Mouse (Mus musculus) MEL (cell line): ENCODE results near the gene Stxbp1. TPM values are rescaled to one million over a fixed set of nuclear protein-coding genes. Genes with fewer than 3 reads are reported as not detected.

Source experiments
- DNase-seq: peaks from one replicate; pipeline ENCODE4 v3.0.0; 2011; ENCODE audit warnings: low read depth, low spot score
- H3K27ac ChIP-seq: 2 replicates; pipeline ENCODE4 v1.5.1; 2012; ENCODE audit warnings: low read depth, mild to moderate bottlenecking, control low read depth, low read length, moderate library complexity; ENCODE audit not compliant: control insufficient read depth
- H3K27me3 ChIP-seq, 2 experiments: fragments of 150-350 bp in 1 of 2; sonication (generic) in 1 of 2; 2 replicates each; pipeline ENCODE4 v1.6.1; 2012; ENCODE audit warnings: low read length in 2 of 2, mild to moderate bottlenecking in 2 of 2, improper control_type of control experiment in 1 of 2, moderate library complexity in 1 of 2; ENCODE audit not compliant: insufficient read depth in 2 of 2, control insufficient read depth in 1 of 2
- H3K36me3 ChIP-seq, 2 experiments: 2 replicates each; pipeline ENCODE4 v1.6.1; 2012 to 2014; ENCODE audit warnings: low read length in 2 of 2, improper control_type of control experiment in 1 of 2, inconsistent platforms in 1 of 2, mild to moderate bottlenecking in 1 of 2; ENCODE audit not compliant: insufficient read depth in 2 of 2, control insufficient read depth in 1 of 2
- H3K4me1 ChIP-seq, 2 experiments: fragments of 150-350 bp in 1 of 2; sonication (generic) in 1 of 2; 2 replicates each; pipeline ENCODE4 v1.6.1; 2012; ENCODE audit warnings: low read length in 2 of 2, improper control_type of control experiment in 1 of 2, mild to moderate bottlenecking in 1 of 2; ENCODE audit not compliant: insufficient read depth in 2 of 2, control insufficient read depth in 1 of 2
- H3K4me3 ChIP-seq, 2 experiments: fragments of 150-350 bp in 1 of 2; sonication (generic) in 1 of 2; 2 replicates each; pipeline ENCODE4 v1.5.1; 2012; ENCODE audit warnings: low read depth in 2 of 2, low read length in 2 of 2, mild to moderate bottlenecking in 2 of 2, moderate library complexity in 2 of 2, control low read depth in 1 of 2, improper control_type of control experiment in 1 of 2; ENCODE audit not compliant: control insufficient read depth in 1 of 2, insufficient read depth in 1 of 2
- H3K79me2 ChIP-seq: 2 replicates; pipeline ENCODE4 v1.6.1; 2012; ENCODE audit warnings: mild to moderate bottlenecking, low read length, moderate library complexity; ENCODE audit not compliant: control insufficient read depth, poor library complexity, insufficient read depth
- H3K9ac ChIP-seq: 2 replicates; pipeline ENCODE4 v1.6.1; 2012; ENCODE audit warnings: low read depth, mild to moderate bottlenecking, control low read depth, low read length, moderate library complexity; ENCODE audit not compliant: control insufficient read depth, poor library complexity, severe bottlenecking
- H3K9me3 ChIP-seq: fragments of 150-350 bp; sonication (generic); replicated peaks from 2 replicates; pipeline ENCODE4 v1.6.1; 2012; ENCODE audit warnings: mild to moderate bottlenecking, low read length, improper control_type of control experiment, moderate library complexity; ENCODE audit not compliant: insufficient read depth
- BHLHE40 ChIP-seq: IDR thresholded peaks from 2 replicates; pipeline ENCODE4 v1.6.1; 2012; ENCODE audit warnings: low read depth, mild to moderate bottlenecking, inconsistent platforms, low read length, improper control_type of control experiment, borderline replicate concordance
- CHD1 ChIP-seq: IDR thresholded peaks from 2 replicates; pipeline ENCODE4 v1.6.1; 2012; ENCODE audit warnings: low read depth, mild to moderate bottlenecking, inconsistent platforms, low read length, improper control_type of control experiment
- CTCF ChIP-seq, 3 experiments: IDR thresholded peaks in 2 of 3; conservative IDR thresholded peaks in 1 of 3; 2 replicates each; pipeline ENCODE4 v1.5.1; 2011 to 2012; ENCODE audit warnings: low read length in 3 of 3, low read depth in 2 of 3, mild to moderate bottlenecking in 2 of 3, improper control_type of control experiment in 1 of 3, inconsistent platforms in 1 of 3, mixed read lengths in 1 of 3, moderate library complexity in 1 of 3; ENCODE audit not compliant: control insufficient read depth in 1 of 3, insufficient read depth in 1 of 3, poor library complexity in 1 of 3, severe bottlenecking in 1 of 3
- ELF1 ChIP-seq: IDR thresholded peaks from 2 replicates; pipeline ENCODE4 v1.6.1; 2014; ENCODE audit warnings: low read depth, mild to moderate bottlenecking, inconsistent platforms, low read length, improper control_type of control experiment, moderate library complexity
- EP300 ChIP-seq, 2 experiments: IDR thresholded peaks; 2 replicates each; pipeline ENCODE4 v1.6.1; 2011; ENCODE audit warnings: improper control_type of control experiment in 2 of 2, low read length in 2 of 2, low read depth in 1 of 2, mild to moderate bottlenecking in 1 of 2
- ETS1 ChIP-seq: IDR thresholded peaks from 2 replicates; pipeline ENCODE4 v1.6.1; 2012; ENCODE audit warnings: low read depth, mild to moderate bottlenecking, inconsistent platforms, low read length, improper control_type of control experiment, moderate library complexity
- GABPA ChIP-seq: IDR thresholded peaks from 2 replicates; pipeline ENCODE4 v1.6.1; 2012; ENCODE audit warnings: low read depth, mild to moderate bottlenecking, inconsistent platforms, low read length, improper control_type of control experiment, moderate library complexity
- GATA1 ChIP-seq: IDR thresholded peaks from 2 replicates; pipeline ENCODE4 v1.6.1; 2011; ENCODE audit warnings: low read depth, low read length, improper control_type of control experiment
- HCFC1 ChIP-seq: IDR thresholded peaks from 2 replicates; pipeline ENCODE4 v1.6.1; 2012; ENCODE audit warnings: low read depth, mild to moderate bottlenecking, inconsistent platforms, low read length, improper control_type of control experiment, moderate library complexity
- JUND ChIP-seq: IDR thresholded peaks from 2 replicates; pipeline ENCODE4 v1.6.1; 2011; ENCODE audit warnings: low read depth, mild to moderate bottlenecking, improper control_type of control experiment, low read length
- KAT2A ChIP-seq: conservative IDR thresholded peaks from 2 replicates; pipeline ENCODE4 v1.6.1; 2012; ENCODE audit warnings: low read depth, low read length, improper control_type of control experiment, inconsistent platforms
- MAFK ChIP-seq: IDR thresholded peaks from 2 replicates; pipeline ENCODE4 v1.6.1; 2011; ENCODE audit warnings: low read depth, mild to moderate bottlenecking, low read length, improper control_type of control experiment, borderline replicate concordance
- MEF2A ChIP-seq: IDR thresholded peaks from 2 replicates; pipeline ENCODE4 v1.6.1; 2014; ENCODE audit warnings: low read depth, mild to moderate bottlenecking, inconsistent platforms, low read length, improper control_type of control experiment; ENCODE audit not compliant: poor library complexity, insufficient replicate concordance, severe bottlenecking; ENCODE audit errors: extremely low read depth
- MXI1 ChIP-seq: IDR thresholded peaks from 2 replicates; pipeline ENCODE4 v1.6.1; 2011; ENCODE audit warnings: mild to moderate bottlenecking, low read depth, low read length, improper control_type of control experiment
- MYB ChIP-seq: IDR thresholded peaks from 2 replicates; pipeline ENCODE4 v1.6.1; 2011; ENCODE audit warnings: mild to moderate bottlenecking, low read depth, low read length, improper control_type of control experiment
- MYC ChIP-seq: IDR thresholded peaks from 2 replicates; pipeline ENCODE4 v1.6.1; 2011; ENCODE audit warnings: low read depth, mild to moderate bottlenecking, low read length, improper control_type of control experiment, moderate library complexity
- POLR2A ChIP-seq, 2 experiments: IDR thresholded peaks; 2 replicates each; pipeline ENCODE4 v1.6.1; 2011 to 2012; ENCODE audit warnings: low read length in 2 of 2, mild to moderate bottlenecking in 2 of 2, control low read depth in 1 of 2, improper control_type of control experiment in 1 of 2, low read depth in 1 of 2, moderate library complexity in 1 of 2; ENCODE audit not compliant: control insufficient read depth in 1 of 2, insufficient read depth in 1 of 2, poor library complexity in 1 of 2
- RAD21 ChIP-seq: IDR thresholded peaks from 2 replicates; pipeline ENCODE4 v1.6.1; 2011; ENCODE audit warnings: mild to moderate bottlenecking, low read depth, low read length, improper control_type of control experiment
- TBP ChIP-seq: IDR thresholded peaks from 2 replicates; pipeline ENCODE4 v1.8.0; 2011; ENCODE audit warnings: low read depth, low read length, improper control_type of control experiment
- UBTF ChIP-seq: IDR thresholded peaks from 2 replicates; pipeline ENCODE4 v1.6.1; 2012; ENCODE audit warnings: low read depth, mild to moderate bottlenecking, inconsistent platforms, low read length, improper control_type of control experiment, moderate library complexity, borderline replicate concordance; ENCODE audit not compliant: insufficient read depth
- USF1 ChIP-seq: IDR thresholded peaks from 2 replicates; pipeline ENCODE4 v1.6.1; 2014; ENCODE audit warnings: low read depth, mild to moderate bottlenecking, inconsistent platforms, low read length, improper control_type of control experiment, moderate library complexity
- USF2 ChIP-seq, 2 experiments: IDR thresholded peaks; 2 replicates each; pipeline ENCODE4 v1.6.1; 2011 to 2012; ENCODE audit warnings: improper control_type of control experiment in 2 of 2, low read length in 2 of 2, borderline replicate concordance in 1 of 2, inconsistent platforms in 1 of 2, low read depth in 1 of 2, mild to moderate bottlenecking in 1 of 2; ENCODE audit not compliant: insufficient read depth in 1 of 2
- ZKSCAN1 ChIP-seq: IDR thresholded peaks from 2 replicates; pipeline ENCODE4 v1.6.1; 2012; ENCODE audit warnings: low read depth, mild to moderate bottlenecking, inconsistent platforms, low read length, improper control_type of control experiment, moderate library complexity
- ZMIZ1 ChIP-seq: IDR thresholded peaks from 2 replicates; pipeline ENCODE4 v1.6.1; 2012; ENCODE audit warnings: low read depth, mild to moderate bottlenecking, inconsistent platforms, low read length, improper control_type of control experiment, moderate library complexity
- ZNF384 ChIP-seq: IDR thresholded peaks from 2 replicates; pipeline ENCODE4 v1.6.1; 2012; ENCODE audit warnings: low read depth, mild to moderate bottlenecking, inconsistent platforms, low read length, improper control_type of control experiment
- polyA plus RNA-seq, 2 experiments: library from polyadenylated mRNA; stranded (reverse) in 1 of 2; unstranded in 1 of 2; fragments of >175 nt in 1 of 2; fragments of >200 nt in 1 of 2; gene quantifications; 2 replicates each; pipeline versions ENCODE4 v1.2.1 to v1.2.4; 2012; ENCODE audit warnings: low replicate concordance in 2 of 2, low read depth in 1 of 2; ENCODE audit not compliant: insufficient read length in 2 of 2, insufficient read depth in 1 of 2, missing spikeins in 1 of 2
- total RNA-seq: library from RNA; depleted of rRNA; stranded (reverse); fragments of 300-350 nt; gene quantifications from 2 replicates; pipeline ENCODE4 v1.2.3, GENCODE M21; 2012

Gene Stxbp1
- total and polyA plus RNA-seq, 3 experiments = 7.1 to 33.2 TPM; not detected in 1

DNA sequence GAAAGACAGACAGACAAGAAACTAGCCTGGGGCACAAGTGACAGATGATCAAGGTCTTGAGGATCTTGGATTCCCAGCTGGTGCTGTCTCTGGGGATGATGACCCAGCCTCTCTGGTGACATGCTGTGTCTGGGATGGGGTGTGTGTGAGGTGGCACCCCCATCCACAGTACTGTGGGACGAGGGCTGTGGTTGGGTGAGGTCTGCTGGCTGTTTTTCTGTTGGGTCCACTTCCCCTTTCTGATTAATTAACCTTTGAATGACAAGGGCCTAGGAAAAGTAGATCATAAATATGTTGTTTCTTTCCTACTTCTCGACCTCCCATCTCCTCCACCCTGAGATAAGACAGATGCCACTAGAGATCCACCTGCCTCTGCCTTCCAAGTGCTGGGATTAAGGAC is 47.1 kb upstream of the Stxbp1 start (continued):
- no peak; the same call in 1 of the 2 replicates for TF ChIP-seq MYC
- no peak for TF ChIP-seq KAT2A
- TF ChIP-seq USF2 (IDR thresholded peaks at IDR 0.05; ENCODE audit: borderline replicate concordance in 1 of 2, insufficient read depth in 1 of 2, low read depth in 1 of 2, low read length in 2 of 2) = no peak
- peak; percentile 73 for TF ChIP-seq MYB
- TF ChIP-seq ETS1 = peak; percentile 21; the same call in 1 of the 2 replicates

DNA sequence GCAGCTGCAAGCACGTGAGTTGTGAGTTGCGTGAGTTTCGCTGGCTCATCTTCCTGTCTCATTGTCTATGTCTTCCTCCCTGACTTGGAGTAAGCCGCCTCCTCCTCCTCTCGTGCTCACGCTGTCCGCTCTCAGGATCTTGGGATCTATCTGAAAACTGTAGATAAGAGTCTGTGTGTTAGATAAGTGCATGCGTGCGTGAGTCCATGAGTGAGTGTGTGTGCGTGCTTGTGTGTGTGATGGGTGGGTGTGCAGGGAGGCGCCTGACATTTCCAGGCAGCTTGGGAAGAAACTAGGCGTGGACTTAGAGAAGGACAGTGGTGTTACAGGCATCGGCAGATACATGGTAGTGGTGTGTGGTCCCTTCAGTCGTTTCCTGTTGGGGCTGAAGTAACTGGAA is 45.4 kb upstream of the Stxbp1 start:
- Histone ChIP-seq H3K9me3 (no peaks in the 10 kb centered on the region), H3K79me2 (no peaks in the 10 kb centered on the region), H3K36me3 (peaks cover 0 to 38% of the 10 kb centered on the region in 2 experiments; a peak in 2 of 4 replicates), H3K27me3 (no peaks in the 10 kb centered on the region), H3K9ac (no peak overlapping the region), H3K27ac (peak overlapping the region; percentile 9; the same call in 1 of the 2 replicates), H3K4me3 (no peak overlapping the region), H3K4me1 (peaks cover 18 to 45% of the 10 kb centered on the region in 2 experiments)
- peak; percentile 42 for DNase-seq
- TF ChIP-seq USF1 = no peak
- TF ChIP-seq HCFC1 = no peak
- no peak for TF ChIP-seq POLR2A (IDR thresholded peaks at IDR 0.05; ENCODE audit: control insufficient read depth in 1 of 2, insufficient read depth in 1 of 2, low read depth in 1 of 2, low read length in 2 of 2, poor library complexity in 1 of 2)
- no peak for TF ChIP-seq CHD1
- no peak for TF ChIP-seq GABPA
- TF ChIP-seq ZMIZ1 = no peak
- TF ChIP-seq EP300 (IDR thresholded peaks at IDR 0.05; ENCODE audit: low read depth in 1 of 2, low read length in 2 of 2) = peak in 1 of 2 experiments; percentile 27; a peak in 1 of 4 replicates
- peak; percentile 46; the same call in 1 of the 2 replicates for TF ChIP-seq GATA1
- TF ChIP-seq MAFK = no peak
- no peak for TF ChIP-seq TBP
- TF ChIP-seq MXI1 = no peak
- no peak for TF ChIP-seq ELF1
- TF ChIP-seq UBTF = no peak
- TF ChIP-seq MYC = no peak
- no peak for TF ChIP-seq ETS1
- TF ChIP-seq RAD21 = no peak
- TF ChIP-seq ZKSCAN1 = no peak
- peak; percentile 53; the same call in 1 of the 2 replicates for TF ChIP-seq BHLHE40
- TF ChIP-seq MEF2A = no peak
- TF ChIP-seq ZNF384 = no peak
- no peak for TF ChIP-seq CTCF (IDR thresholded peaks at IDR 0.05 in 2 of 3, conservative IDR thresholded peaks at IDR 0.05 in 1 of 3; ENCODE audit: control insufficient read depth in 1 of 3, insufficient read depth in 1 of 3, low read depth in 2 of 3, low read length in 3 of 3, poor library complexity in 1 of 3, severe bottlenecking in 1 of 3)
- no peak for TF ChIP-seq JUND
